Mouse (Mus musculus) CD4-positive, CD25-positive, alpha-beta regulatory T cell, adult 2 months (primary cell): ENCODE measurements around the gene Klri1.
"Not testable (repeated sequence)": the region's sequence is repeated elsewhere in the genome, so short reads cannot be mapped to it uniquely, and the experiment has no call there.

ENCODE experiments used
- DNase-seq: peaks from one replicate; pipeline ENCODE4 v3.0.0-alpha.2; 2012; ENCODE audit warnings: low read depth, low spot score

Klri1 gene

DNA sequence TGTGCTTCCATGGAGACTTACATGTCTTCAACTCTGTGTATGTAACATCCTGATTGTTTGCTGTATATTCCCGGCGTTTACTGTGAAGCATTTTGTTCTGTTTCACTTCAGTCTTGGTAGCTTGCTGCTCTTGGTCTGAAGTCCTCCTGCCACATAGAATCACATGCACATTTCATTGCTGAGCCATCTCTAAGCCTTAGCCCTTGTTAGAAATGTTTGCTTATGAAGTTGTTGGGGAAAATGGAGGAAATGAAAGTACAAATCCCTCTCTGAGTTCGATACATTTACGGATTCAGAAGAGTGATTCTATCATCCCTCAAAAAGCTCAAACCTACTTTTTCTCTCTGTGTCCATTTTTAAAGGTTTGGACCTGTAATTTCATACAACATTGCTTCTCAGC, at the start of gene Klri1:
Klri1 (minus strand) TSS at position 101 of the 400 bp plus-strand sequence.
- no peak for DNase-seq

DNA sequence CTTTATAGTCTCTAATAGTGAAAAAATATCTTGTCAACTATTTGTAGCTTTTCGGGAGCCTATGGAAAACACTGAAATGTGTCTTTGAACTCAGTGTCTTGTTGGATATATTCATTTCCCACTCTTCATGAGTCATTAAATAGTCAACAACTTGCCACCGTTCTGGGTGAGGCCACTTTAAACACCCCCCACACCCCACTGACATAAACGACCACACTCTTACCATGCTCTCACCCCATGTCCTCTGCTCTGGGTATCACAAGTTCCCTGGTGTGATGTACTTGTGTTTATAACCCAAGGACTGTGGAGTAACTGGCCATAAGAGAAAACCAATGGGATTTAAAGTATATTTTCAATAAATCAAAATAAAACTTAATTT, 30.7 kb upstream of the Klri1 start:
- no peak for DNase-seq

GRCm38 (mm10) chr6:129747016-129747653, 30.2 kb upstream of the Klri1 start:
- peak; percentile 5 for DNase-seq

- DNase-seq = no peak
These were observed 29.2 kb upstream of the Klri1 start for GRCm38 (mm10) chr6:129746151-129746550.

DNA sequence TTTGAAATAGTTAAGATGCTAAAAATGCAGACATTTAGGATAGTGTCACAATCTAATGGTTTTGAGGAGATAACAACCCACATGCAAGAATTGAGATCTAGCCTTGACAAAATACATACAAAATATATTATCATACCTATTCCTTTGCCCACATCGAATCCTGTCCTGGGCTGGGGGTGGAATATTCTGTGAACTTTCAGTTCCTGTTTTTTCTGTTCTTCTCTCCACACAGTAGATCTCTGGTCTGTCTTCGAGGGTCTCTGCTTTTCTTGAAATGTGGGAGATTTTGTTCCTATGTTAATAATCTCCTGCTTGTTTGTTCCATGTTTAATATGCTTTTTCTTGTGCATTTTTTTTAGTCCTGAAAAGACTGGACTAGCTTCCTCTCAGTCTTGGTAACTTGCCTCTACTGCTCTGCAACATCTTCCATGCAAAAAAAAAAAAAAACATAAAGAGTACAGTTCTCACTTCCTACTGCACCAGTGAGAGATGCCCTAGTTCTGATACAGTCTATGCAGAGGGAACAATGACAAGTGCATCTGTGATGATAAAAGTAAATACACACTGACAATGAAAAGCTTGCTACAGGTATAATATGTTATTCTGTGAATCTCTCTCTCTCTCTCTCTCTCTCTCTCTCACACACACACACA, 23.3 kb upstream of the Klri1 start, which contains the start of gene Klri2:
Klri2 (minus strand) TSS at position 416 of the 653 bp plus-strand sequence.
- DNase-seq = no peak

GRCm38 (mm10) chr6:129736414-129736813, 19.5 kb upstream of the Klri1 start:
- no peak for DNase-seq

- no peak for DNase-seq
These were observed 10.3 kb upstream of the Klri1 start for GRCm38 (mm10) chr6:129727237-129727636.

DNA sequence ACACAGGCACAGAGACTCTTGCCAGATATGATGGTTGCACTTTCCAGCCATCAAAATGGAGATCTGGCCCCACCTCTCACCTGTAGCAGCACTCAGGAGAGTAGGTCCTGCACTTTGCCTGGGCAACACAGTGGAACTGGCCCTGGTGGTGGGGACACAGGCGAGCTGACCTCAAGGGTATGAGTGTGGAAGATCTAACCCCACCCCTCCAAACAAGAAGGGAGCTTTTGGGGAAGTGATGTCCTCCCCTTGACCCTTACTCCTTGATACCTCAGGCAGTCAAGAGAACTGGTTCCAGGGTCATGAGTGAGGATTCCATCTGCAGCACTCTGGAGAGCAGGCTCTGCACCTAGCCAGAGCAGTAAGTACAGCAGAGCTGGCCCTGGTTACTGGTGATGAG, 4.5 kb upstream of the Klri1 start:
- DNase-seq = no peak

- DNase-seq = no peak
These were observed 3.6 kb upstream of the Klri1 start for GRCm38 (mm10) chr6:129720487-129720886.

GRCm38 (mm10) chr6:129713566-129713965, 3.4 kb downstream of the Klri1 start:
- DNase-seq = no peak

DNA sequence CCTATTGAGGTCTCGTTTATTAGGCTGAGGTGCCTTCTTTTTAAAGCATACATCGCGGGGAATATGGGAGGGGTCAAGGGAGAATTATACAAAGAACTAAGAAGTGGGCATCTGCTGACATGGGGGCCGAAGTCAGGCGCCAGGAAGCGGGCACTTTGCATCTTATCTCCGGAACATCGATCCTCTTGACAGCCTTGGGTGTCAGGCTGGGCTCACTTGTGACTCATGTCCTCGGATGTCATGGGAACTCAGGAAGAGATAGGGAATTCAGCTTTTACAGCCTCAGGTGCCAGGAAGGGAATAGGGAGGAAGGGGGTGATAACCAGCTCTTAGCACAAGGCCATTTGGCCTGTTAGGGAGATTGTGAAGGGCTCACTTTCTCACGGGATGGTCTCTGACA, 25.5 kb downstream of the Klri1 start:
- DNase-seq = not testable (repeated sequence)

- peak; percentile 29 for DNase-seq
These were observed 36.6 kb downstream of the Klri1 start for GRCm38 (mm10) chr6:129680379-129680778.

DNA sequence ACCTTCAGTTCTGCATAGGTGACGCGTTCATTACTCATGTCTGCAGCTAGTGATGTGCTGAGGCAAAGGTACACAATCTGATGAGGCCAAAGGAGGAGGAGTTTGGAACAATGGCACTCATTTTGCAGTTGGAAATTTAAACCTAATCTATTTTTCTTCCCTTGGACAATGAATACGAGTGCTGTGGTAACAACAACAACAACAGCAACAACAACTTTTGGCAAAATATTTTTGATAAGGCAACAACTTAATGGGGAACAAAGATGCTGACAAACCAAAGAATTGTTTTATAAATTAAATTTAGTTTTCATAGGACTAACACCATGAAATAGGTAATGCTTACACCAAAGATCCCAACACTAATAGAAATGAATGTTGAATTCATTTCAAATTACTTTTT, 38.1 kb downstream of the Klri1 start, which contains the start of gene Klrc1:
Klrc1 (minus strand) TSS at position 101 of the 400 bp plus-strand sequence.
- no peak for DNase-seq

DNA sequence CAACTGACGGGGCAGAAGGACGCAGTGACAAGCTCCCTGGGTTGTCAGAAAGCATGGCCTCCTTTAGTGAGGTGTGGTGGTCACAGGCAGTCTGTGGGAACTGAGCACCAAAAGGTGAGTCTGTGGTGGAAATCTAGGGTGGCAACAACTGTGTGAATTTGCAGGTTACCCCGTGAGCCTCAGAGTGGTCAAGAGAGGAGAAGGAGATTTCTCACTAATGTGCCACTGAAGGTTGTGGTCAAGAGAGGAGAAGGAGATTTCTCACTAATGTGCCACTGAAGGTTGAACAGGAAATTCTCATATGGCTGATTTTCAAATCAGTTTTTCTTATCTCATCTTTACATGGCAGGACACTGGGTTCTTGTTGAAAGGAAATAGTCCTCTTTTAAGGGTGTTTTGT, 55.6 kb downstream of the Klri1 start:
- not testable (repeated sequence) for DNase-seq

DNA sequence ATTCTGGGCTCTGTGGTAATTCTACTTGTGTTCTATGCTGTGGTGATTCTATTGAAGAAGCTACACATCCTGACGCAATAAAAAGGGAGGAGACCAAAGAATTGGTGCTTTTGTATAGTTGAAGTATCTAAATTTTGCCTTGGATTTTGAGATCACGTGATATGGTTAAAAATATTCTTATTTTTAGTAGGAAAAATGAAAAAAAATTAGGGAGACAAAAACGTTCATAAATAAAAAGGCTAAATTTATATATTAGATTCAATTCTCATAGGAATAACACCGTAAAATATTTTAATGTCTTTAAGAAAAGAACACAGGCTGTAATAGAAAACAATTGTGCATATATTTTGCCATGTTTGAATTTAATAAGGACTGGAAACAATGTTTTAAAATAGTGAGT, 56.3 kb downstream of the Klri1 start, which contains the start of gene Klrc2:
Klrc2 (minus strand) TSS at position 101 of the 400 bp plus-strand sequence.
- DNase-seq = not testable (repeated sequence)
